In the genomic region with DNA sequence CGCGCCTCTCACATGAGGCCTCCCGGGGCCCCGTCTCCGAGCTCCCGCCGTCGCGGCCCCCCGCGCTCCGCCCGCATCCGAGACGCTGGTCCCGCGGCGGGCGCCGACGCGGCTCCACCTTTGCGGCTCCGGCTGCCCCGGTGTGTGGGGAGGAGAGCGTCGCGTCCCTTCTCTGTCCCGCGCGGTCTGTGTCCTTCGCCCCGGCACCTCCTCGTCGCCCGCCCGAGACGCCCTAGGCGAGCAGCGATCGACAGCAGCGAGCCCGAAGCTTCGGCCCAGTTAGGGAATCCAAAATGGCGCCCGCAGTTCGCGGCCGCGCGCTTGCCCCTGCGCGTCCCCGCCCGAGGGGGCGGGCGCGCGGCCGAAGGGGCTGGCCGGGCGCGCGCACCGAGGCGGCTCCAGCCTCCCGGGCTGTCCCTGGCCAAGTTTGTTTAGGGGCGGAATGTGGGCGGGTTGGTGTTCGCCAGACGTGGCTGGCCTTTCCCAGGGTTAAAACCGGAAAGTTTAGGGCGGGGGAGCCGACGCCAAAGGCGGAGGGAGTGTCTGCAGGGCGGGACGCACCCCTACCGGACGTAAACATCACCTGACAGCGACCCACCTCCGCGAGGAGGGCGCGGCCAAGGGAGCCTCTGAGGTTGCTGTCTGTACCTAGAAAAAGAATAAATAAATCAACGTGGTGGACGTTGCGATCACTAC, we compare ENCODE assay signal across 8 mouse cellular contexts. TPM values are rescaled to one million over a fixed set of nuclear protein-coding genes. Genes with fewer than 3 reads are reported as not detected.
DNase-seq lines count a peak whose midpoint lies in the region; ATAC-seq lines count a peak whose summit lies in the region.

A gene (minus strand): TSS at position 329 of the 696 bp plus-strand sequence.

- peak; percentile 97 for DNase-seq in adipocyte (ENCODE audit: low spot score)
- DNase-seq in embryo, embryonic 10 days (ENCODE audit: low spot score) = peak; percentile 90
- peak; percentile 85 for DNase-seq in gastrocnemius, postnatal 10 days
- peak; percentile 95 for DNase-seq in induced T-regulatory cell, adult 2 months (ENCODE audit: low read depth)
- peak; percentile 71 to 85 for DNase-seq in left cerebral cortex, adult 9 months (ENCODE audit: low spot score in 2 of 2)
- DNase-seq in right cerebral cortex, postnatal 14 days = peak; percentile 77
- DNase-seq in urinary bladder, postnatal 36 days (ENCODE audit: low spot score in 2 of 2) = peak; percentile 91 to 96

- peak; percentile 82 for ATAC-seq in megakaryocyte progenitor cell, adult 5-6 weeks (replicated peaks; ENCODE audit: poor library complexity)

RNA-seq across cellular contexts. Expression of the gene that starts here (rescaled TPM):
- total RNA-seq in gastrocnemius, postnatal 10 days (2021) = 10 to 100 TPM; 45.9 to 46.0 TPM
- total RNA-seq in megakaryocyte progenitor cell, adult 5-6 weeks (2015) = 25.7 and 28.7 TPM in 2 replicates
- 40.6 and 46.9 TPM in 2 replicates for total RNA-seq in megakaryocyte progenitor cell, adult 5-6 weeks (2017)

Comparison
In these comparisons a context has a peak if more than half of its experiments do, and no peak if none do; other contexts are left out.
1. Peak in every context shown above with its lines: DNase-seq and ATAC-seq.